Mouse (Mus musculus) testis, adult 2 months (tissue): ENCODE measurements around the gene 1110051M20Rik. TPM values are rescaled to one million over a fixed set of nuclear protein-coding genes. Genes with fewer than 3 reads are reported as not detected.
A peak's percentile ranks its signal among the peaks of the same experiment; 100 is the strongest.

Source experiments
- H3K27ac ChIP-seq: fragments of 200-500 bp; 2 replicates; pipeline ENCODE4 v1.5.1; 2012; ENCODE audit warnings: low read depth, low read length; ENCODE audit not compliant: control insufficient read depth, insufficient read depth
- H3K27me3 ChIP-seq: fragments of 200-500 bp; 2 replicates; pipeline ENCODE4 v1.6.1; 2012; ENCODE audit warnings: mild to moderate bottlenecking, low read length, moderate library complexity; ENCODE audit not compliant: control insufficient read depth, insufficient read depth
- H3K36me3 ChIP-seq: fragments of 200-500 bp; 2 replicates; pipeline ENCODE4 v1.6.1; 2012; ENCODE audit warnings: mild to moderate bottlenecking, low read length; ENCODE audit not compliant: control insufficient read depth, insufficient read depth
- H3K4me1 ChIP-seq: fragments of 200-500 bp; 2 replicates; pipeline ENCODE4 v1.6.1; 2012; ENCODE audit warnings: low read length; ENCODE audit not compliant: control insufficient read depth, insufficient read depth
- H3K4me3 ChIP-seq: fragments of 200-500 bp; 2 replicates; pipeline ENCODE4 v1.5.1; 2012; ENCODE audit warnings: low read depth, mild to moderate bottlenecking, low read length, moderate library complexity, mixed read lengths; ENCODE audit not compliant: control insufficient read depth
- CTCF ChIP-seq: fragments of 200-500 bp; IDR thresholded peaks from 2 replicates; pipeline ENCODE4 v1.5.1; 2012; ENCODE audit warnings: low read depth, mild to moderate bottlenecking, inconsistent platforms, low read length, moderate library complexity; ENCODE audit not compliant: control insufficient read depth, insufficient read depth, insufficient replicate concordance
- POLR2A ChIP-seq: fragments of 200-500 bp; IDR thresholded peaks from 2 replicates; pipeline ENCODE4 v1.6.1; 2012; ENCODE audit warnings: low read depth, mild to moderate bottlenecking, inconsistent platforms, low read length, moderate library complexity; ENCODE audit not compliant: control insufficient read depth
- polyA plus RNA-seq: library from polyadenylated mRNA; depleted of rRNA; stranded (reverse); fragments of >200 nt; gene quantifications from 2 replicates; pipeline ENCODE4 v1.2.3, GENCODE M21; 2012

1110051M20Rik gene
- polyA plus RNA-seq, 1 experiment, result 91.7 TPM

- Histone ChIP-seq H3K36me3 (no peaks in the 10 kb centered on the region), H3K4me1 (peaks cover 2% of the 10 kb centered on the region; the same call in 1 of the 2 replicates), H3K4me3 (no peak overlapping the region), H3K27me3 (no peaks in the 10 kb centered on the region), H3K27ac (no peak overlapping the region)
- TF ChIP-seq CTCF (no peak), POLR2A (peak; percentile 51; the same call in 1 of the 2 replicates)
These were observed 13.9 kb downstream of the 1110051M20Rik start for GRCm38 (mm10) chr2:91430600-91430919.

GRCm38 (mm10) chr2:91429915-91430599 lies 14.4 kb downstream of the 1110051M20Rik start:
- Histone ChIP-seq H3K36me3 (no peaks in the 10 kb centered on the region), H3K4me3 (no peak overlapping the region), H3K4me1 (peaks cover 2% of the 10 kb centered on the region; the same call in 1 of the 2 replicates), H3K27ac (no peak overlapping the region), H3K27me3 (no peaks in the 10 kb centered on the region)
- TF ChIP-seq CTCF, result no peak
- TF ChIP-seq POLR2A, result no peak

- H3K27ac ChIP-seq, result no peak overlapping the region
- no peak overlapping the region for H3K4me3 ChIP-seq
- no peaks in the 10 kb centered on the region for H3K36me3 ChIP-seq
- no peaks in the 10 kb centered on the region for H3K27me3 ChIP-seq
- H3K4me1 ChIP-seq, result peaks cover 2% of the 10 kb centered on the region; the same call in 1 of the 2 replicates
- no peak for TF ChIP-seq CTCF
- TF ChIP-seq POLR2A, result no peak
These were observed 15.4 kb downstream of the 1110051M20Rik start for GRCm38 (mm10) chr2:91429146-91429545.

- TF ChIP-seq CTCF, result no peak
- no peak for TF ChIP-seq POLR2A
- Histone ChIP-seq H3K36me3 (no peaks in the 10 kb centered on the region), H3K27ac (peak overlapping the region; percentile 25; the same call in 1 of the 2 replicates), H3K27me3 (no peaks in the 10 kb centered on the region), H3K4me1 (peaks cover 2% of the 10 kb centered on the region; the same call in 1 of the 2 replicates), H3K4me3 (no peak overlapping the region)
These were observed 18.2 kb downstream of the 1110051M20Rik start for GRCm38 (mm10) chr2:91426321-91426720.

GRCm38 (mm10) chr2:91424061-91424720 lies 20.3 kb downstream of the 1110051M20Rik start:
- H3K4me1 ChIP-seq, result peaks cover 2% of the 10 kb centered on the region; the same call in 1 of the 2 replicates
- H3K36me3 ChIP-seq, result no peaks in the 10 kb centered on the region; the same call in 1 of the 2 replicates
- H3K27ac ChIP-seq, result no peak overlapping the region
- H3K4me3 ChIP-seq, result no peak overlapping the region
- no peaks in the 10 kb centered on the region for H3K27me3 ChIP-seq
- TF ChIP-seq CTCF (no peak), POLR2A (no peak)

- Histone ChIP-seq H3K27ac (no peak overlapping the region), H3K4me3 (no peak overlapping the region), H3K27me3 (no peaks in the 10 kb centered on the region), H3K36me3 (no peaks in the 10 kb centered on the region; the same call in 1 of the 2 replicates), H3K4me1 (no peaks in the 10 kb centered on the region)
- TF ChIP-seq POLR2A (no peak), CTCF (no peak)
These were observed 22.9 kb downstream of the 1110051M20Rik start for GRCm38 (mm10) chr2:91421641-91422040.

- no peaks in the 10 kb centered on the region for H3K27me3 ChIP-seq
- H3K27ac ChIP-seq, result no peak overlapping the region
- no peak overlapping the region for H3K4me3 ChIP-seq
- H3K4me1 ChIP-seq, result no peaks in the 10 kb centered on the region
- H3K36me3 ChIP-seq, result no peaks in the 10 kb centered on the region
- TF ChIP-seq POLR2A, result no peak
- TF ChIP-seq CTCF, result no peak
These were observed 30.7 kb downstream of the 1110051M20Rik start for GRCm38 (mm10) chr2:91413811-91414210.
